Mouse (Mus musculus): Measurements from ENCODE around the gene Lrrc55. TPM values are rescaled to one million over a fixed set of nuclear protein-coding genes. Genes with fewer than 3 reads are reported as not detected.

Gene Lrrc55
- polyA plus RNA-seq (2012; rRNA removed; ENCODE audit: low replicate concordance): 0.27 and 0.79 TPM in 2 replicates

DNA sequence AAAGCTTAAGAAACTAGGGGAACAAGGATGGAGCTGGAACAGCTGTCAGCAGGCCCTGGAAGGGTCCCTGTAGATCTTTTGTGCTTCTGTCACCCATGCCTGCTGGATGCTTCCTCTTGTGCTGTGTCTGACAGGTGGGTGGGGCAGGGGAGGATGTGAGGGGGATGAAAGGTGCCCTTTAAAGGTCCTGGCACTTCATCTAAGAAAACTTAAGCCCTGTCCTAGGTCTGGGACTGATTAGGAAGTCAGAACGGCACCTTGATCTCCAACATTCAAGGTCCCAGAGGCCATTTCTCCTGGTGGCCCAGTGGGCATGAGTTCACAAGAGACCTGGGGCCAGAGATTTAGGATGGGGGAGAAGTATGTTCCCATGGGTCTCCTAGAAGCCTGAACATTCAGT lies at the start of gene Lrrc55:
Gene Lrrc55 (minus strand): TSS at position 297 of the 400 bp plus-strand sequence.

DNA sequence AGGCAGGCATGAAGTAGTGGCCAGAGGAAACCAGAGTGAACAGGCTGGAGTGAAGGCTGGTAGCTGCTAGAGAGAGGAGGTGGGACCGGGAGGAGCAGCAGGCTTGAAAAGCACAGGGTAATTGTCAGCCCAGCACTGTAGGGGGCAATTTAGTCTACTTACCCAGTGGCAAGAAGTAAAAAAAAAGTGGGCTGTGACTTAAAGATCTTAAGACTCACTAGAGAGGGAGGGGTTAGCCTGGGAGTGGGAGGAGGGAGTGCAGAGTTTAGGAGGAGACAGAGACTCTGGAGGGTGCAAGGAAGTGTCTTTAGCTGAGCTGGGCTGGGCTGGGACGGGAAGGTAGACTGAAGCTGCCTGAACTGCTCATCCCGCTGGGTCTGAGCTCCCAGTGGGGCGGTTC lies 60.9 kb downstream of the Lrrc55 start, which contains the start of gene Aplnr:
Gene Aplnr (plus strand): TSS at position 137 of the 400 bp plus-strand sequence.

Other genes with a start within 250 kb of the Lrrc55 start
- 1.2 and 1.7 TPM in 2 replicates for gene Prg2, start 216.7 kb downstream of the Lrrc55 start, polyA plus RNA-seq (2012; rRNA removed; ENCODE audit: low replicate concordance)
- not detected in 2 replicates for gene Prg3, start 209.0 kb downstream of the Lrrc55 start, polyA plus RNA-seq (2012; rRNA removed; ENCODE audit: low replicate concordance)
- gene Ssrp1, start 160.0 kb downstream of the Lrrc55 start, polyA plus RNA-seq (2012; rRNA removed; ENCODE audit: low replicate concordance): 43.0 and 56.0 TPM in 2 replicates
- gene P2rx3, start 159.7 kb downstream of the Lrrc55 start, polyA plus RNA-seq (2012; rRNA removed; ENCODE audit: low replicate concordance): 0.11 and 0.15 TPM in 2 replicates
- gene Tnks1bp1, start 149.2 kb downstream of the Lrrc55 start, polyA plus RNA-seq (2012; rRNA removed; ENCODE audit: low replicate concordance): 44.5 and 49.1 TPM in 2 replicates
- 3.1 and 3.2 TPM in 2 replicates for gene Aplnr, start 61.0 kb downstream of the Lrrc55 start, polyA plus RNA-seq (2012; rRNA removed; ENCODE audit: low replicate concordance)
- not detected in 2 replicates for gene Olfr987, start 142.1 kb upstream of the Lrrc55 start, polyA plus RNA-seq (2012; rRNA removed; ENCODE audit: low replicate concordance)
- gene Olfr988, start 166.0 kb upstream of the Lrrc55 start, polyA plus RNA-seq (2012; rRNA removed; ENCODE audit: low replicate concordance): not detected in 2 replicates
- gene Olfr992, start 212.3 kb upstream of the Lrrc55 start, polyA plus RNA-seq (2012; rRNA removed; ENCODE audit: low replicate concordance): not detected in 2 replicates
- not detected in 2 replicates for gene Olfr993, start 217.7 kb upstream of the Lrrc55 start, polyA plus RNA-seq (2012; rRNA removed; ENCODE audit: low replicate concordance)
- gene Olfr994, start 239.3 kb upstream of the Lrrc55 start, polyA plus RNA-seq (2012; rRNA removed; ENCODE audit: low replicate concordance): not detected in 2 replicates
- not detected in 2 replicates for gene Olfr995, start 246.4 kb upstream of the Lrrc55 start, polyA plus RNA-seq (2012; rRNA removed; ENCODE audit: low replicate concordance)